Mouse (Mus musculus): ENCODE measurements around the gene Tcf12. TPM values are rescaled to one million over a fixed set of nuclear protein-coding genes. Genes with fewer than 3 reads are reported as not detected.

Tcf12 gene
- polyA plus RNA-seq, 2 experiments: 8.8 to 12.1 TPM

- H3K4me2 ChIP-seq (ENCODE audit: low read depth): no peak overlapping the region
- no peak overlapping the region for H3K9ac ChIP-seq (replicated peaks)
- no peaks in the 10 kb centered on the region for H3K4me1 ChIP-seq (replicated peaks; ENCODE audit: control insufficient read depth in 2 of 2, insufficient read depth in 2 of 2, low read length in 1 of 2)
- ATAC-seq (ENCODE audit: insufficient read depth) (no peak), DNase-seq (ENCODE audit: low read depth in 3 of 3, low spot score in 3 of 3) (no peak)
- no peak overlapping the region for H3K27ac ChIP-seq
- no peaks in the 10 kb centered on the region for H3K27me3 ChIP-seq (ENCODE audit: control insufficient read depth, insufficient read depth, low read length)
- H3K9me3 ChIP-seq (ENCODE audit: control insufficient read depth, low read length): no peaks in the 10 kb centered on the region
- no peak for TF ChIP-seq CTCF (IDR thresholded peaks at IDR 0.05; ENCODE audit: low read depth)
- no peak for TF ChIP-seq EP300 (IDR thresholded peaks at IDR 0.05; ENCODE audit: low read depth)
- no peak overlapping the region for H3K4me3 ChIP-seq (ENCODE audit: insufficient read depth in 1 of 2, low read depth in 2 of 2, low read length in 2 of 2)
- WGBS (ENCODE audit: insufficient replicate concordance): 76% methylated on average over 2 of the region's 2 CpGs
- no peaks in the 10 kb centered on the region for H3K36me3 ChIP-seq (replicated peaks; ENCODE audit: control insufficient read depth, insufficient read depth, low read depth)
These were observed 236.9 kb downstream of the Tcf12 start for GRCm38 (mm10) chr9:71874761-71875160.

DNA sequence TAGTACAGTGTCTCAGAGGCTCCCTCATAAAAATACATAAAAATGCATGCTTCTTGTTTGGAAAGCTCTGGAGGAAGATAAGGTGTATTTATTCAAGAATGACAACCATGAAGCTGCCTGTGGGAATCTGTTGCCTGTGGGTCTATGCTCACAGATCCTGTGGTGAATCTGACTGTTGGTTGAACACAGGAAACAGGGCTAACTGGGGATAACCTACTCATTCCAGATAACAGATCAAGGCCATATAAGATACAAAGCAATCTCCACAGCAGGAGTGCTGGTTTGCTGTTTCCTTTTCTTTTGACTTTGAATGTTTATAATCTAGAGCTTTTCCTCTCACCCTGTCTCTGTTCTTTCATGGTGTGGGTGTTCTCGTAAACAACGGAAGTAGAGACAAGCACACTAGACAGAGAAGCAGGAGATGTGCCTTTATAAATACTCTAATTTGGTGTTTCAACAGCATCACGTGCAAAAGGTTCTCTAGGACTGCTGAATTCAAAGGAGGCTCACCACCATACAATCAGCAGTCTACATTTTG lies 237.6 kb downstream of the Tcf12 start:
- Histone ChIP-seq H3K36me3 (replicated peaks; ENCODE audit: control insufficient read depth, insufficient read depth, low read depth) (no peaks in the 10 kb centered on the region), H3K4me3 (ENCODE audit: insufficient read depth in 1 of 2, low read depth in 2 of 2, low read length in 2 of 2) (no peak overlapping the region), H3K27ac (no peak overlapping the region), H3K4me1 (replicated peaks; ENCODE audit: control insufficient read depth in 2 of 2, insufficient read depth in 2 of 2, low read length in 1 of 2) (no peaks in the 10 kb centered on the region), H3K9me3 (ENCODE audit: control insufficient read depth, low read length) (no peaks in the 10 kb centered on the region), H3K27me3 (ENCODE audit: control insufficient read depth, insufficient read depth, low read length) (no peaks in the 10 kb centered on the region), H3K4me2 (ENCODE audit: low read depth) (no peak overlapping the region), H3K9ac (replicated peaks) (no peak overlapping the region)
- no peak for ATAC-seq (ENCODE audit: insufficient read depth)
- WGBS (ENCODE audit: insufficient replicate concordance): 42% methylated on average over 3 of the region's 3 CpGs
- no peak for TF ChIP-seq EP300 (IDR thresholded peaks at IDR 0.05; ENCODE audit: low read depth)
- no peak for TF ChIP-seq CTCF (IDR thresholded peaks at IDR 0.05; ENCODE audit: low read depth)
- DNase-seq (ENCODE audit: low read depth in 3 of 3, low spot score in 3 of 3): no peak

DNA sequence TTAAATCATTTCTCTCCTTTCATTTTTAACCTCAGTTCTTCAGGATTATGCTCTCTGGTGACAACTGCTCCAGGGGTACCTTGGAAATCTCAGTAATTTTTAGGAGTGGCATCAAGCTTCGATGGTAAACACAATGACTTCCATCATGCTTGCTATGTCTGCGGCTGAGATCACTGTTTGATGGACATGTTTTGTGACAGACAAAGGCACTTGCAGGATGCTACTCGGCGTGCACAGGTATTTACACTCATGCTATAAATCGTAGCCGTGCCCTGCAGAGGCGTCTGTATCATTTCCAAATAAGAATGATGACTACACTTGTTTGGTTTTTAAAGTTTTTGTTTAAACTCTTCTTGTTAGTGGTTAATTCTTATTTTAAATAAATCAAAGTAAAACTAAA lies 248.3 kb downstream of the Tcf12 start:
- H3K4me1 ChIP-seq (replicated peaks; ENCODE audit: control insufficient read depth in 2 of 2, insufficient read depth in 2 of 2, low read length in 1 of 2): no peaks in the 10 kb centered on the region
- no peak for DNase-seq (ENCODE audit: low read depth in 3 of 3, low spot score in 3 of 3)
- H3K27me3 ChIP-seq (ENCODE audit: control insufficient read depth, insufficient read depth, low read length): no peaks in the 10 kb centered on the region
- H3K36me3 ChIP-seq (replicated peaks; ENCODE audit: control insufficient read depth, insufficient read depth, low read depth): peaks cover 3% of the 10 kb centered on the region; the same call in 1 of the 2 replicates
- H3K4me2 ChIP-seq (ENCODE audit: low read depth): no peak overlapping the region
- H3K27ac ChIP-seq: no peak overlapping the region
- 85% methylated on average over 7 of the region's 7 CpGs for WGBS (ENCODE audit: insufficient replicate concordance)
- no peak overlapping the region for H3K4me3 ChIP-seq (ENCODE audit: insufficient read depth in 1 of 2, low read depth in 2 of 2, low read length in 2 of 2)
- no peak for ATAC-seq (ENCODE audit: insufficient read depth)
- no peak overlapping the region for H3K9ac ChIP-seq (replicated peaks)
- no peaks in the 10 kb centered on the region for H3K9me3 ChIP-seq (ENCODE audit: control insufficient read depth, low read length)
- no peak for TF ChIP-seq CTCF (IDR thresholded peaks at IDR 0.05; ENCODE audit: low read depth)
- TF ChIP-seq EP300 (IDR thresholded peaks at IDR 0.05; ENCODE audit: low read depth): no peak

GRCm38 (mm10) chr9:71861629-71862028 lies 250.0 kb downstream of the Tcf12 start:
- no peak overlapping the region for H3K4me3 ChIP-seq (ENCODE audit: insufficient read depth in 1 of 2, low read depth in 2 of 2, low read length in 2 of 2)
- no peaks in the 10 kb centered on the region for H3K4me1 ChIP-seq (replicated peaks; ENCODE audit: control insufficient read depth in 2 of 2, insufficient read depth in 2 of 2, low read length in 1 of 2)
- H3K4me2 ChIP-seq (ENCODE audit: low read depth): no peak overlapping the region
- 40% methylated on average over 2 of the region's 2 CpGs for WGBS (ENCODE audit: insufficient replicate concordance)
- 0 out of 2 replicates have a peak, but pooled peaks cover 4% of the 10 kb centered on the region for H3K36me3 ChIP-seq (replicated peaks; ENCODE audit: control insufficient read depth, insufficient read depth, low read depth)
- H3K27ac ChIP-seq: no peak overlapping the region
- H3K9me3 ChIP-seq (ENCODE audit: control insufficient read depth, low read length): no peaks in the 10 kb centered on the region
- ATAC-seq (ENCODE audit: insufficient read depth): no peak
- DNase-seq (ENCODE audit: low read depth in 3 of 3, low spot score in 3 of 3): no peak
- TF ChIP-seq CTCF (IDR thresholded peaks at IDR 0.05; ENCODE audit: low read depth) (no peak), EP300 (IDR thresholded peaks at IDR 0.05; ENCODE audit: low read depth) (no peak)
- H3K27me3 ChIP-seq (ENCODE audit: control insufficient read depth, insufficient read depth, low read length): no peaks in the 10 kb centered on the region
- no peak overlapping the region for H3K9ac ChIP-seq (replicated peaks)

DNA sequence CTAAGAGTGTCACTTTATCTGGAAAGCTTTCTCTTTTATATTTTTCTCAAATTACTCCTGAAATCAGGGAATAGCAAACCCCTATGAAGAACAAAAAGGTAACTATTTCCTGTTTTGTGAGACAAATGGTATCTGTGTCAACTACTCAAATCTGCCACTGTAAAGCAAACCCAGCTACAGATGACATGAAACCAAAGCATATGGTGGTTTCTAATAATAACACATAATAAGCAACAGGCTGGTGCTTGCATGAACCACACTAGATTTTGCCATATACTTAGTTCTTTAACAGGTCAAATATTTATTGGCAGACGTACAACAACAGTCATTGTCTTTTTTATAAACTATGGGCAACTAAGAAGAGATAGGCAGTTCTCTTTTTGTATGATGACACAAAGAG lies 253.7 kb downstream of the Tcf12 start:
- H3K9me3 ChIP-seq (ENCODE audit: control insufficient read depth, low read length): no peaks in the 10 kb centered on the region

More for the DNA sequence above, 253.7 kb downstream of the Tcf12 start:
- Histone ChIP-seq H3K36me3 (replicated peaks; ENCODE audit: control insufficient read depth, insufficient read depth, low read depth) (peaks cover 19% of the 10 kb centered on the region), H3K27ac (no peak overlapping the region), H3K4me2 (ENCODE audit: low read depth) (no peak overlapping the region), H3K4me1 (replicated peaks; ENCODE audit: control insufficient read depth in 2 of 2, insufficient read depth in 2 of 2, low read length in 1 of 2) (no peaks in the 10 kb centered on the region), H3K4me3 (ENCODE audit: insufficient read depth in 1 of 2, low read depth in 2 of 2, low read length in 2 of 2) (no peak overlapping the region), H3K27me3 (ENCODE audit: control insufficient read depth, insufficient read depth, low read length) (no peaks in the 10 kb centered on the region), H3K9ac (replicated peaks) (no peak overlapping the region)
- WGBS (ENCODE audit: insufficient replicate concordance): 78% methylated on average over 1 of the region's 1 CpGs
- TF ChIP-seq EP300 (IDR thresholded peaks at IDR 0.05; ENCODE audit: low read depth): no peak
- no peak for TF ChIP-seq CTCF (IDR thresholded peaks at IDR 0.05; ENCODE audit: low read depth)
- DNase-seq (ENCODE audit: low read depth in 3 of 3, low spot score in 3 of 3) (no peak), ATAC-seq (ENCODE audit: insufficient read depth) (no peak)
